Mouse (Mus musculus) lung, postnatal 0 days (tissue): ENCODE data around the gene Ttll5. TPM values are rescaled to one million over a fixed set of nuclear protein-coding genes. Genes with fewer than 3 reads are reported as not detected.

Experiments used
- ATAC-seq: fragments of 200-750 bp; cut with Nextera tagmentation; 2 replicates; pipeline ENCODE4 v1.8.0; 2017; ENCODE audit warnings: moderate library complexity
- DNase-seq: peaks from one replicate; pipeline ENCODE4 v3.0.0-alpha.2; 2016; ENCODE audit warnings: low spot score
- H3K27ac ChIP-seq: fragments of 300-500 bp; sonication (generic); 2 replicates; pipeline ENCODE4 v1.5.1; 2014; ENCODE audit warnings: antibody characterized with exemption, mild to moderate bottlenecking, low read length, mixed read lengths
- H3K27me3 ChIP-seq: fragments of 300-500 bp; sonication (generic); replicated peaks from 2 replicates; pipeline ENCODE4 v1.6.1; 2014; ENCODE audit warnings: low read length, mixed read lengths; ENCODE audit not compliant: insufficient read depth
- H3K36me3 ChIP-seq: fragments of 300-500 bp; sonication (generic); 2 replicates; pipeline ENCODE4 v1.6.1; 2014; ENCODE audit warnings: low read length, mixed read lengths; ENCODE audit not compliant: insufficient read depth
- H3K4me1 ChIP-seq: fragments of 300-500 bp; sonication (generic); 2 replicates; pipeline ENCODE4 v1.6.1; 2014; ENCODE audit warnings: antibody characterized with exemption, low read depth, low read length, mixed read lengths; ENCODE audit not compliant: insufficient read depth
- H3K4me2 ChIP-seq: fragments of 300-500 bp; sonication (generic); replicated peaks from 2 replicates; pipeline ENCODE4 v1.6.1; 2014; ENCODE audit warnings: low read depth, mild to moderate bottlenecking, low read length, moderate library complexity, mixed read lengths
- H3K4me3 ChIP-seq: fragments of 300-500 bp; sonication (generic); 2 replicates; pipeline ENCODE4 v1.5.1; 2014; ENCODE audit warnings: low read depth, low read length
- H3K9ac ChIP-seq: fragments of 300-500 bp; sonication (generic); replicated peaks from 2 replicates; pipeline ENCODE4 v1.6.1; 2014; ENCODE audit warnings: low read depth, mild to moderate bottlenecking
- H3K9me3 ChIP-seq: fragments of 300-500 bp; sonication (generic); 2 replicates; pipeline ENCODE4 v1.6.1; 2016; ENCODE audit warnings: low read length, mixed read lengths
- CTCF ChIP-seq: IDR thresholded peaks from 2 replicates; pipeline ENCODE4 v1.5.1; 2016; ENCODE audit warnings: antibody characterized with exemption, mild to moderate bottlenecking
- EP300 ChIP-seq: IDR thresholded peaks from 2 replicates; pipeline ENCODE4 v1.6.1; 2016; ENCODE audit warnings: antibody characterized with exemption, mild to moderate bottlenecking, control low read depth
- WGBS: fragments of 180-500 bp; shearing (Covaris S2); extraction: QIAGEN DNeasy Blood & Tissue Kit; methylation state at CpG from one replicate; pipeline ENCODE4 v1.1.7; 2014; 5-methylcytosine and 5-hydroxymethylcytosine counted together
- polyA plus RNA-seq: library from polyadenylated mRNA; unstranded; fragments of >200 nt; fragmentation: Nextera tagmentation; extraction: Ambion mirVana; gene quantifications from 2 replicates; pipeline ENCODE4 v1.2.1, GENCODE M21; 2015

The Ttll5 gene
- polyA plus RNA-seq, 1 experiment from 2014 or later: 4.9 TPM

DNA sequence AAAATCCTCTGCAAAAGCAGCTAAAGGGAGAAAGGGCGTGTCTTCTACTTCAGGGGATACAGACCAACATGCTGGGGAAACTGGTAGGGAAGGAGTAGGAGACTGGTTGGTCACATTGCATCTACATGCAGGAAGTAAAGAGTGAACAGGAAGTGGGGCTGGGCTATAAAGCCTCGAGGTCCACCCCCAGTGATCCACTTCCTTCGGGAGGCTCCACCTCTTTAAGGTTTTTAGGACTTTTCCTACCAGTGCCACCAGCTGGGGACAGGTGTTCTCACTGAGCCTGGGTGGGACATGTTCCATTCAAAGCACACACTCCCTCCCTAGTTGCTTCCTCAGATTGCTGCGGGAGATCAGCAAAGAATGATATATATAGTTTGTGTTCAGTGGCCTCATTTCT lies 29.4 kb downstream of the Ttll5 start:
- 76% methylated on average over 4 of the region's 4 CpGs for WGBS

GRCm38 (mm10) chr12:85854271-85854670 lies 29.8 kb downstream of the Ttll5 start:
- TF ChIP-seq EP300 (no peak), CTCF (no peak)
- 44% methylated on average over 1 of the region's 1 CpGs for WGBS
- DNase-seq: peak; percentile 79
- H3K27me3 ChIP-seq: no peaks in the 10 kb centered on the region
- H3K4me3 ChIP-seq: no peak overlapping the region
- no peak overlapping the region for H3K9ac ChIP-seq
- ATAC-seq: peak; percentile 43; the same call in 1 of the 2 replicates
- no peaks in the 10 kb centered on the region for H3K4me1 ChIP-seq
- H3K4me2 ChIP-seq: no peak overlapping the region
- H3K27ac ChIP-seq: no peak overlapping the region
- no peaks in the 10 kb centered on the region for H3K36me3 ChIP-seq
- H3K9me3 ChIP-seq: no peaks in the 10 kb centered on the region

More for the DNA sequence above, 29.4 kb downstream of the Ttll5 start:
- Histone ChIP-seq H3K36me3 (no peaks in the 10 kb centered on the region), H3K9ac (no peak overlapping the region), H3K27me3 (no peaks in the 10 kb centered on the region), H3K27ac (no peak overlapping the region), H3K9me3 (no peaks in the 10 kb centered on the region), H3K4me2 (no peak overlapping the region), H3K4me1 (no peaks in the 10 kb centered on the region), H3K4me3 (no peak overlapping the region)
- ATAC-seq (no peak), DNase-seq (no peak)
- TF ChIP-seq EP300 (no peak), CTCF (no peak)

GRCm38 (mm10) chr12:85857300-85857699 lies 32.8 kb downstream of the Ttll5 start:
- Histone ChIP-seq H3K4me1 (no peaks in the 10 kb centered on the region; the same call in 1 of the 2 replicates), H3K9me3 (no peaks in the 10 kb centered on the region), H3K4me2 (no peak overlapping the region), H3K4me3 (no peak overlapping the region), H3K27ac (no peak overlapping the region), H3K36me3 (no peaks in the 10 kb centered on the region), H3K27me3 (no peaks in the 10 kb centered on the region), H3K9ac (no peak overlapping the region)
- ATAC-seq (no peak), DNase-seq (no peak)
- 77% methylated on average over 7 of the region's 7 CpGs for WGBS
- TF ChIP-seq EP300: no peak
- TF ChIP-seq CTCF: no peak

- Histone ChIP-seq H3K27me3 (no peaks in the 10 kb centered on the region), H3K4me1 (no peaks in the 10 kb centered on the region; the same call in 1 of the 2 replicates), H3K9me3 (no peaks in the 10 kb centered on the region), H3K27ac (peak overlapping the region; percentile 29; the same call in 1 of the 2 replicates), H3K36me3 (no peaks in the 10 kb centered on the region), H3K9ac (no peak overlapping the region), H3K4me2 (no peak overlapping the region), H3K4me3 (no peak overlapping the region)
- TF ChIP-seq EP300: no peak
- TF ChIP-seq CTCF: no peak
- DNase-seq (peak; percentile 18), ATAC-seq (no peak)
- WGBS: 49% methylated on average over 3 of the region's 3 CpGs
Observed at GRCm38 (mm10) chr12:85859111-85859510, 34.7 kb downstream of the Ttll5 start.

DNA sequence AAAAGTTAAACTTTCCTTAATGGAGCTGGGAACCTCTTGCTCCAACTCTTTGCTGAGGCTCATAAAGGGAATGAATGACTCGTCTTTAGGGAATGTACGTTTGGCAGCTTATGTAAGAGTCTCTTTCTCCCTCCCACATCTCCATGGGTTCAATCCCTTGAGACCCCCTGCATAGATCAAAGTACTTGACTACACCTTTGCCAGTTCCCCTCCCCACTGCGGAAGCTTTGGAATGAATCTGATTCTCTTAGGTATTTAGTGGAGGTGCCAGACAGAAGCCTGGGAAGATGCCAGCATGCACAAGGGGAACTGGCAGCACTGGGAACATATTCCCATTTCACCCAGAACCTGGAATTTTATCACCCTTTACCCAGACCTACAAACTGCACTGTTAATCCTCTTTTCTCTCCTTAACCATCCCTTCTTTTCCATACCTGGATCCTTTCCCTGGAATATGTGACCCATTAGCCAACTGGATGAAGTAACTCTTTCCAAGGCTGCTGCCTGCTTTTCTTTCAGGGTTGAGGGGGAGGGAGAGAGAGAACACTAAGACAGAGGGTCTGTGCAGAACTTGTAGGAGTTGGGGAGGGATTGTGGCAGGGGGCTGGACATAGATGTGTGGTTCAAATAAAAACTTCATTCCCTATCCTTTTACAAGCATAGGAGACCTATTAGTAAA lies 35.2 kb downstream of the Ttll5 start:
- ATAC-seq (no peak; the same call in 1 of the 2 replicates), DNase-seq (peak; percentile 39)
- Histone ChIP-seq H3K9ac (no peak overlapping the region), H3K9me3 (no peaks in the 10 kb centered on the region), H3K36me3 (no peaks in the 10 kb centered on the region), H3K4me3 (no peak overlapping the region), H3K4me1 (no peaks in the 10 kb centered on the region; the same call in 1 of the 2 replicates), H3K27me3 (no peaks in the 10 kb centered on the region), H3K27ac (no peak overlapping the region), H3K4me2 (no peak overlapping the region)
- TF ChIP-seq EP300 (no peak), CTCF (no peak)
- 18% methylated on average over 3 of the region's 3 CpGs for WGBS

DNA sequence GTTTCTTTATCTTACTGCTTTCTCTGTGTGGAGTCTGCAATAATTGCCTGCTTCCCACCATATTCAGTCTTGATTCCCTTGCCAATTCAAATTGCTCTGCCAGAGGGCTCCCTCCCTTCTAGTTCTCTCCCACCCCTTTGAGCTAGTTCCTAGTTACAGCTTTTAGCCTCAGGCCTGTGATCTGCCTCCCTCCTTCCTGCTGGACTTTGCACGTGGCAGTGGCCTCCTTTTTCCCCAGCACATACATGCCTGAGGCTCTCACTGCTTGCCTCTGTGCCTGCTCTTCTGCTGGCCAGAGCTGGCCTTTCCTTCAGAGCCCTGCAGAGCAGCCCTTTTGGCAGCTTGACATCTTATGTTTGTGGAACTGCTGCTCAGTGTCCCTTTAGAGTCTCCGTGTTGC lies 38.1 kb downstream of the Ttll5 start:
- Histone ChIP-seq H3K27ac (no peak overlapping the region), H3K9ac (no peak overlapping the region), H3K4me1 (no peaks in the 10 kb centered on the region; the same call in 1 of the 2 replicates), H3K27me3 (no peaks in the 10 kb centered on the region), H3K36me3 (no peaks in the 10 kb centered on the region), H3K4me3 (no peak overlapping the region), H3K4me2 (no peak overlapping the region), H3K9me3 (no peaks in the 10 kb centered on the region)
- DNase-seq (no peak), ATAC-seq (no peak)
- no peak for TF ChIP-seq CTCF
- no peak for TF ChIP-seq EP300
- 38% methylated on average over 2 of the region's 2 CpGs for WGBS
